Mouse (Mus musculus): ENCODE results near the gene Ly6g6c.

The Ly6g6c gene

DNA sequence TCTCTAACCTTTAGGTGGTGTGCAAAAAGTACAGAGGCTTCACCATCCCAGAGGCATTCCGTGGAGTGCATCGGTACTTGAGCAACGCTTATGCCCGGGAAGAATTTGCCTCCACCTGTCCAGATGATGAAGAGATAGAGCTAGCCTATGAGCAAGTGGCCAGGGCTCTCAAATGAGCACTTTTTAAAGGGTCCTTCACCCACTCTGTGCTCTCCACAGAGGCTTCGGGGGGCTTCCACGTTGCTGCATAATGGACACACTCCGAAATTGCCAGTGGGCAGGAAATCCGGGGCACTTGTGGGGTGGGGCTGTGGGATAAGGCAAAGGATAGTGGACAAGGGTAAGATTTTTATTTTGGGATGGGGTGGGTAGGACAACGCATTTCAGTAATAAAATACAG lies 6.9 kb upstream of the Ly6g6c start:
- DNase-seq, result peak in 1 of 2 experiments; percentile 25

- peak; percentile 94 to 95 for DNase-seq
Measured at GRCm38 (mm10) chr17:35058911-35059892, 6.0 kb upstream of the Ly6g6c start, which contains the start of gene Ddah2. Gene Ddah2, plus strand, starts transcription at chr17:35059035.

DNA sequence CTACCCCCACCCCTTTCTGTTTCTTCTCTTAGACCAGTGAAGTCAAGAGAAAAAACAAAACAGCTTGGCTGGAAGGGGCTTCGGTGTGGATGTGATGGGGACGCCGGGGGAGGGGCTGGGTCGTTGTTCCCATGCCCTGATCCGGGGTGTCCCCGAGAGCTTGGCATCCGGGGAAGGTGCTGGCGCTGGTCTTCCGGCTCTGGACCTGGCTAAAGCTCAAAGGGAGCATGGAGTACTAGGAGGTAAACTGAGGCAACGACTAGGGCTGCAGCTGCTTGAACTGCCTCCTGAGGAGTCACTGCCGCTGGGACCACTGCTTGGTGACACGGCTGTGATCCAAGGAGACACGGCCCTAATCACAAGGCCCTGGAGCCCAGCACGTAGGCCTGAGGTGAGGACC lies 5.1 kb upstream of the Ly6g6c start:
- peak; percentile 49 to 50 for DNase-seq

GRCm38 (mm10) chr17:35060737-35061297 lies 4.4 kb upstream of the Ly6g6c start:
- peak; percentile 41 to 44 for DNase-seq

- no peak for DNase-seq
Measured at GRCm38 (mm10) chr17:35061299-35061698, 3.9 kb upstream of the Ly6g6c start.

DNA sequence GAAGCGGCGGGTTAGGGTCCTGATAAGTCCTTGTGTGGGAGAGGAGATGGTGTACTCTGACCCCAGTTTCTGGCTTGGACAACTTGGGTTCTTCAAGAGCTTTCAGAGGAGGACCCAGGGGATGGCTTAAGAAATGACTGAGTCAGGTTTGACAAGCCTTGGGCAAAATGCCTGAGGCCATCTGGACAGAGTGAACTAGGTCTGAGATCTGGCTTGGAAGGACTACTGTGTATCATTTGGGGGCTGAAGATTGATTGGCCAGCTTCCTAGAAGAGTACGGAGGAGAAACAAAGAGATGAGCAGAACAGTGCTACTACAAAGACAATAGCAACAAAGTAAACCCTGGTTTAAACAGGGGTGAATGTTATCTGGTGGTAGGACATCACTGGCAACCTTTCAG lies 1.7 kb upstream of the Ly6g6c start:
- DNase-seq, result peak; percentile 68 to 76

GRCm38 (mm10) chr17:35064378-35064877 lies 760 bp upstream of the Ly6g6c start:
- peak; percentile 79 to 85 for DNase-seq

- DNase-seq, result peak in 1 of 2 experiments; percentile 15
Measured at GRCm38 (mm10) chr17:35066084-35066483, 896 bp downstream of the Ly6g6c start, which contains the start of gene Mpig6b. Gene Mpig6b, minus strand, starts transcription at chr17:35066184.

GRCm38 (mm10) chr17:35068213-35068914 lies 3.2 kb downstream of the Ly6g6c start:
- peak in 1 of 2 experiments; percentile 43 for DNase-seq

DNA sequence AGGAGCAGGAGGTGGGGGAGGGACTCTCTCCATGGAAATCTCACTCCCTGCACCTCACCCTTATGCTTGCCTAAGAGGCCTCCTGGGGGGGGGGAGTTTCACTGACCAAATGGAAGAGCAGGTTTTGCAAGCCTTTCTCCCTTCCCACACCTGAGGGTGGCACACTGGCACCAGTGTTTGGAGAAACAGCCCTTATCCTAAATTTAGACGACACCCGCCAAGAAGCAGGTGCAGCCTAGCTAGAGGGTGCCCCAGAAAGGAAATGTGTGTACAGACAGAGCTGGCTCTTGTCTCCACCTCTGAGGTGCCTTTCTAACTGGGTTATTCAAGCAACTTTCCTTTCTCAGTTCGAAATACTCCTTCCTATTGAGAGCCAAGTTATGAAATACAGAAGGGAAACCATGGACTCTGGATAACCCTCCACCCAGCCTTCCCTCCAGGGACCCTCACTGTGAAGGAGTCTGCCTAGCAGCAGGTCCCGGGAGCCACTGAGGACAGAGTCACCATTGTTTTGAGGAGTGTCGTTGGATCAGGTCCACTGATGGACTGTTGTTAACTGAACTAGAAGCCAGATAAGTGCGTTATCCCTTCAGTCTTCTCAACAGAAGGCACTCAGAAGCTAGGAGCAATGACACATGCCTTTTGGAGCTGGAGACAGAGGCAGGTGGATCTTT lies 5.5 kb downstream of the Ly6g6c start:
- peak; percentile 87 to 90 for DNase-seq

- peak; percentile 22 to 44 for DNase-seq
Measured at GRCm38 (mm10) chr17:35071454-35071853, 6.3 kb downstream of the Ly6g6c start.

DNA sequence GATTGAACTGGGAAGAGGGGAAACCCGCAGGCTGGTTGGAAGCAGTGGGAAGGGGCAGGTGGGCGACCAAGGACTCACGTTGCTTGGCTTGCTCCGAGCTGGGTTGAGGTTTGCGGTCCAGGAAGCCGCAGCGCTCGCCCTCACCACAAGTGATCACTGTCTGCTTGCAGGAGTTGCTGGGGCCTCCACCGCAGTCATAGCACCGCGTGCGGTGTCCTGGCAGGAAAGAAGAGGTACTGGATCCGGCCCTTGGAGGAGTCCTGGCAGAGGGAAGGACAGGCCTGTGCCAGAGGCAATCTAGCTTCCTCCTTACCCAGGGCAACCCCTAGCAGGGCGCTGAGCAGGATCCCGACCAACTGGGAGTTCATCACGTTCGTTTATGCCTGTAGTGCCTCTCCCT lies 8.9 kb downstream of the Ly6g6c start:
- peak; percentile 80 to 88 for DNase-seq

DNA sequence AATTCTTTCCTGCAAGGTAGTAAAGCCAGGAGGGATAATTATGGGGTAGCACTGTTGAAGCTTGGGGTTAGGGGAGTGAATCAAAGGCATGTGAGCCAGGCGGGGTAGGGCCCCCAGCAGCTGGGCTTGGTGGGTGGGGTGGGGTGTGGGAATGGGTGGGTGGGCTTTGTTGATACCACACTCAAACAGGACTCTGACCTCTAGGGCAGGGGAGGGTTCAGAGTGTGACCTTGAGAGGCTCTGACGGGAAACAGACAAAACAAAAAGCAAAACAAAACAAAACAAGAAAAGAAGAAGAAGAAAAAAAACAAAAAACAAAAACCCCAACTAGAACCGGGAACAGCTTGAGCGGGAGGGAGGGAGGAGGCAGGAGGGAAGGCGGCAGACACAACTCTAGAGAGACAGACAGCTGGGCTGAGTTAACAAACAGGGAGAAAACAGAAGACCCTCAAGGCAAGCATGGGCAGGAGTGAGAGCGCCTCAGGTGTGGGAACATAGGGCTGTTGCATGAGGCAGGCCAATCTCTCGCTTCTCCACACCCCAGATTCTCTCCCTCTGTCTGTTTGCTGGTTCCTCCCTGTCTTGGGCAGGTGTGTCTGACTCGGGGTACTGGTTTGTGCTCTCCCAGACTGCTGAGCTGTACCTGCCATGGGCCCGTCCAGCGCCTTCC lies 11.5 kb downstream of the Ly6g6c start, which contains the start of gene Ly6g6e:
TSS of gene Ly6g6e (plus strand) at position 396 of the 670 bp plus-strand sequence.
- DNase-seq, result no peak

DNA sequence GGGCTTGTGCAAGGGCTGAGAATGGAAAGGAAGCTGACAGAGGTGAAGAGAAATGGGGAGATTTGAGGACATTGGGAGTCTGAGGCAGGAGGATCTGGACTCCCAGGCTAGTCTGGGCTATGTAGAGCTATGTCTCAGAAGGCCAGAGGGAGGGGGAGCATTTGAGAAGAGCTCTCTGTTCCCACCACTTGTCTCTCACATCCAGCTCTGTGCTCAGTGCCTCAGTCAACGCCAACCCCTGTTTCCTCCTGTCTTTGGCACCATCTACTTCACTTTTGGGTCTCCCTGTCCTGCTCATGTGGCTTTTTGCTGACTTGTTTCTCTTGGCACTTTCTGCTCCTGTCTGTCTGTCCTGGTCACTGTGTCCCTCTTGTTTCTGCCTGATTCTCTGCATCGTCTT lies 12.1 kb downstream of the Ly6g6c start:
- DNase-seq, result peak in 1 of 2 experiments; percentile 33

DNA sequence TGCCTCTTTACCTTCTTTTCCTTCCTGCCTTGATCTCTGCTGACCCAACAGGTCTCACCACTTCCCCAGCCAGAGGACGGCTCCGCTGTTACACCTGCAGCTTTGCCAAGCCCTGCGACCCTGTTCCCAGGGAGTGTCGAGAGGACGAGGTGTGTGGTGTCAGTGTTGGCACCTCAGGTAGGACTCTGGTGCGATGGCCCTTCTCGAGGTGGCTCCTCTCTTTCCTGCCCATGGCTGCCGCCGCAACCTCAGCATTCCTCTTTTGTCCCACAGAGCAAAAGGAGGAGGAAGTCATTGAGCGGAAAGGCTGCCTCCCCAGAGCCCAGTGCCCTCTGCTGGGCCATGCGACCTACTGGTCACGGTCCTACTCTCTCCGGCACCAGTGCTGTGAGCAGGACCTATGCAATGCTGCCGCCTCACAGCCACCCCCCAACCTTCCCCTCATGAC lies 12.6 kb downstream of the Ly6g6c start, which contains the start of gene Ly6g6d:
TSS of gene Ly6g6d (minus strand) at position 280 of the 448 bp plus-strand sequence.
- peak; percentile 40 to 54 for DNase-seq

DNA sequence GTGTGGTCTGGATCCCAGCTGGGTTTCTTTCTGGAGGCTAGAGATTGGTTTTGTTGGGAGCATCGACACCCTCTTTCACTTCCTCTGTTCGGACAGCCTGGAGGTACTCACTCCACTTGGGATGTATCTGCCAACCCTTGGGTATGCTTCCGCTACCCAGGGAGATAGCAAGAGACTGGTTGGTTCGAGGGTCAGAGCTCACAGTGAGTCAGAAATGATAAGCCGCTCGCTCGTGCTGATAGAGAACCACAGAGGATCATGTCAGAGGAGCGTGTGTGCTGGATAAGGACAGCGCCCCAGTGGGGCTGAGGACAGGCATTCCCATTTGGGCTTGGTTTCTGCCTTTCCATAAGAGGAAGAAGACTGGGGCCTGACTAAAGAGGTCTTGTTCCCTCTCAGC lies 14.6 kb downstream of the Ly6g6c start:
- no peak for DNase-seq

DNA sequence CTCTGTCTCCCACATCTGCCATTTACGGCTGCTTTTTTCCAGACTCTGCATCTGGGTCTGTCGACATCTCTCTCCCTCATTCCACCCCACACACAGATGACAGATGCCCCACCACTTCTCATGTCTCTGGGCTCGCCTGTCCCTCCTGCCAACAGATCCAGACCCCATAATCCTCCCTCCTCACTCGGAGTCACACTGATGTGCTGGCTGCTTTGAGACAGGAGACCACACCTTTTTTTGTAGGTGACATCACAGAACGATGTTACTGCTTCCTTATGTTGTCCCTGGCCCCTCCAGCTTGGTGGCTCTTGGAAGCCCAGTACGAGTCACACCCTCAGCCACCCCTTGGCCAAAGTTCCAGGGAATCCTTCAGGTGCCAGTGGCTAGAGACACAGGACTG lies 15.1 kb downstream of the Ly6g6c start:
- no peak for DNase-seq

DNA sequence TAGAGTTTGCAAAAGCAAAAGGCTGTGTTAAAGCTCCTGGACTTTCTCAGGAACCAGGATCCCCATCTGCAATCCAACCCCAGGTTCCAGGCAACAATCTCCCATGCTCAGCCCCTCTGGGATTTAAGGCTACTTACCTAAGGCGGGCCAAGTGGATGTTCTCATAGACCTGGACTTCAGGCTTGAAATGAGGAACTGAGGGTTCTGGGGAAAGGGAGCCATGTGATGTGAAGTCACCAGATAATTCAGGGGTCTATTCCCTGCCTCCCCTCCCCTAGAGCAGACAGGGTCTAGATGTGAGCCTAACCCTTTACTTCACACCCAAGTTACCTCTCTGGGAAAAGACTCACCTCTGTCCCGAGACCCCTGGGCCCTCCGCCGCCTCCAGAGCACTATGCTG lies 15.5 kb downstream of the Ly6g6c start:
- DNase-seq, result no peak

- DNase-seq, result peak; percentile 61 to 75
Measured at GRCm38 (mm10) chr17:35082841-35083576, 17.8 kb downstream of the Ly6g6c start.

DNA sequence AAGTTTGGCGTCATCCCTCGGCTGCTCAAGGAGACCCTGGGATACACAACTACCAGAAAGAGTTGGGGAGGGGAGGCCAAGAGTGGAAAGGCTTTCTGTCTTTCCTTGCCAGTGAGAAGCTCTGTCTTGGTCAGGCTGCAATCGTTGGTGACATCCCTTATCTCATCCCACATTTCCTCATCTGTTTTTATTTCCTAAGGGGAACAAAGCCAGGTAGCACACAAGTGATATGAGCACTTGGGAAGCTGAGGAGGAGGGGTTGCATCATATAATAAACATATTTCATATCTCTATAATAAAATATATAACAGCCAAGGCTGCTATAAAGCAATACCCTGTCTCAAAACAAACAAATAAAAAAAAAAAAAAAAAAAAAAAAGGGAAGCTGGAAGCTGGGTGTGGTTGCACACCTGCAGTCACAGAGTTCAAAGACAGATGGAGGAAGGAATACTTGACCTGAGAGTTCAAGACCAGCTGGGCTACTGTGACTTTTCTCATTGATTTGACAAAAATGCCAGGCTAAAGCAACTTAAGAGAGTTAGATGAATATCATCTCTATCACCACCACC lies 18.8 kb downstream of the Ly6g6c start:
- no peak for DNase-seq
